Comparison of ENCODE assay signal across 10 mouse cellular contexts in the genomic region with DNA sequence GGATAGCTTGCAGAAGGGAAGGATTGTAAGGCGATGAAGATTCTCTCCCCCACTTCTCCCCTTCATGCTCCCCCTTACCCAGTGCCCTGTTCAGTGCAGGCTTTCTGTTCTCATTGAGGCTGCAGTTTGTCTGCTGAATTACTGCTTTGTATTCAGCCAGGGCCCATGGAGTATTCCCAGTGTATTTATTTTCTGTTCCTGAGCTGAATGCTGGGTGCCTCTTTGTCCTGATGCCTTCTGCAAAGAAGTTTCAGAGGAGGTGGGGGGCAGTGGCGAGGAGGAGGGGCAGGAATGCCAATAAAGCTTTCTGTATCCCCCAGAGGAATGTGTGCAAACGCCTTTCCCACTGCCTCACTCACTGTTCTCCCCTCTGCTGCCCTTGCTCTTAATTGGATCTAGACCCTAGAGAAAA.
DNase-seq lines count a peak whose midpoint lies in the region; ATAC-seq lines count a peak whose summit lies in the region.
"Had no signal": no experiment of that assay in that cellular context is flagged by ENCODE, and none has a peak within 500 bp of the region (broad histone marks: within the 10 kb centered on the region; RNA-seq: fewer than 3 reads in every experiment).

No protein-coding gene starts in this region.

- H3K36me3 ChIP-seq in embryonic facial prominence, embryonic 12.5 days, result no peaks in the 10 kb centered on the region
- no peaks in the 10 kb centered on the region for H3K36me3 ChIP-seq in hindbrain, embryonic 16.5 days (ENCODE audit: control insufficient read depth, insufficient read depth, low read length)
- no peaks in the 10 kb centered on the region for H3K36me3 ChIP-seq in midbrain, embryonic 13.5 days

- H3K4me3 ChIP-seq in embryonic facial prominence, embryonic 12.5 days, result no peak overlapping the region
- no peak overlapping the region for H3K4me3 ChIP-seq in hindbrain, embryonic 16.5 days (ENCODE audit: low read length)
- no peak overlapping the region for H3K4me3 ChIP-seq in midbrain, embryonic 13.5 days (replicated peaks)

- no peak overlapping the region for H3K4me2 ChIP-seq in embryonic facial prominence, embryonic 12.5 days (replicated peaks)
- peak overlapping the region; percentile 14; the same call in 1 of the 2 replicates for H3K4me2 ChIP-seq in hindbrain, embryonic 16.5 days (ENCODE audit: low read length)
- H3K4me2 ChIP-seq in midbrain, embryonic 13.5 days (replicated peaks), result no peak overlapping the region

- ATAC-seq in embryonic facial prominence, embryonic 12.5 days (ENCODE audit: insufficient number of reproducible peaks, insufficient read depth, low FRiP score, low TSS enrichment), result peak; percentile 67; the same call in 1 of the 2 replicates
- ATAC-seq in hindbrain, embryonic 16.5 days, result peak; percentile 95
- peak; percentile 93 for ATAC-seq in midbrain, embryonic 13.5 days
- no peak for ATAC-seq in inflammation-experienced regulatory T-cells, adult 6 months
- ATAC-seq: lung, postnatal 0 days; Patski had no signal

- H3K9ac ChIP-seq in embryonic facial prominence, embryonic 12.5 days, result no peak overlapping the region
- no peak overlapping the region for H3K9ac ChIP-seq in hindbrain, embryonic 16.5 days (ENCODE audit: low read depth, low read length)
- no peak overlapping the region for H3K9ac ChIP-seq in midbrain, embryonic 13.5 days (replicated peaks)

- 10% methylated on average over 3 of the region's 3 CpGs for WGBS in embryonic facial prominence, embryonic 12.5 days
- WGBS in hindbrain, embryonic 16.5 days, result 11% methylated on average over 3 of the region's 3 CpGs
- 0% methylated on average over 3 of the region's 3 CpGs for WGBS in midbrain, embryonic 13.5 days

- peak; percentile 27 to 50 for DNase-seq in cerebellum, postnatal 10 days
- no peak for DNase-seq in cerebellum, adult 11 months
- no peak for DNase-seq in c-Kit-positive CD71-positive TER-119-positive erythroid progenitor cells, embryonic 14.5 days (ENCODE audit: low spot score)
- no peak for DNase-seq in gastrocnemius, postnatal 14 days

- H3K9me3 ChIP-seq in embryonic facial prominence, embryonic 12.5 days, result no peaks in the 10 kb centered on the region
- H3K9me3 ChIP-seq in hindbrain, embryonic 16.5 days (ENCODE audit: control insufficient read depth, low read length), result no peaks in the 10 kb centered on the region
- H3K9me3 ChIP-seq in midbrain, embryonic 13.5 days, result no peaks in the 10 kb centered on the region

- intact Hi-C loops in gastrocnemius, postnatal 14 days (cut with DNase I; ENCODE audit: low total_unique reads), result no loop called here

- peaks cover 10% of the 10 kb centered on the region for H3K4me1 ChIP-seq in embryonic facial prominence, embryonic 12.5 days
- H3K4me1 ChIP-seq in hindbrain, embryonic 16.5 days (ENCODE audit: control insufficient read depth, insufficient read depth, low read depth, low read length), result peaks cover 4% of the 10 kb centered on the region
- peaks cover 17% of the 10 kb centered on the region for H3K4me1 ChIP-seq in midbrain, embryonic 13.5 days (replicated peaks)

- 0 out of 2 replicates have a peak overlapping the region, but pooled peaks have one; percentile 1 for H3K27ac ChIP-seq in embryonic facial prominence, embryonic 12.5 days
- H3K27ac ChIP-seq in hindbrain, embryonic 16.5 days (ENCODE audit: low read depth, low read length), result peak overlapping the region; percentile 55
- H3K27ac ChIP-seq in midbrain, embryonic 13.5 days, result peak overlapping the region; percentile 66

- H3K27me3 ChIP-seq in embryonic facial prominence, embryonic 12.5 days, result no peaks in the 10 kb centered on the region
- no peaks in the 10 kb centered on the region for H3K27me3 ChIP-seq in hindbrain, embryonic 16.5 days (replicated peaks; ENCODE audit: control insufficient read depth, insufficient read depth, low read length)
- no peaks in the 10 kb centered on the region for H3K27me3 ChIP-seq in midbrain, embryonic 13.5 days
- H3K27me3 ChIP-seq: Patski had no signal

Comparison
In these comparisons a context has a peak if more than half of its experiments do, and no peak if none do; other contexts are left out.
1. DNase-seq: peak in cerebellum, postnatal 10 days (2 of 2); none in cerebellum, adult 11 months (single experiment), c-Kit-positive CD71-positive TER-119-positive erythroid progenitor cells, embryonic 14.5 days (single experiment) and gastrocnemius, postnatal 14 days (single experiment).
2. H3K27ac ChIP-seq: peak in every context shown above with its lines; median percentile 66 in midbrain, embryonic 13.5 days; 55 in hindbrain, embryonic 16.5 days; 1 in embryonic facial prominence, embryonic 12.5 days.